Mouse (Mus musculus) 3T3-L1 (cell line): Measurements from ENCODE around the gene Eif3g.

Experiments
- DNase-seq: peaks from one replicate; pipeline ENCODE4 v3.0.0-alpha.2; 2015; ENCODE audit warnings: low read depth, low spot score

Eif3g gene

GRCm38 (mm10) chr9:20889185-20890141, 9.0 kb downstream of the Eif3g start:
- no peak for DNase-seq

- no peak for DNase-seq
Measured at GRCm38 (mm10) chr9:20888386-20888765, 10.0 kb downstream of the Eif3g start.

GRCm38 (mm10) chr9:20887704-20888385, 10.6 kb downstream of the Eif3g start, which contains the start of gene Ppan:
TSS of gene Ppan (plus strand) at chr9:20888175.
- DNase-seq, result peak; percentile 97

- no peak for DNase-seq
Measured at GRCm38 (mm10) chr9:20887191-20887590, 11.2 kb downstream of the Eif3g start.

GRCm38 (mm10) chr9:20886563-20886962, 11.9 kb downstream of the Eif3g start:
- DNase-seq, result no peak

- DNase-seq, result no peak
Measured at GRCm38 (mm10) chr9:20879097-20879792, 19.2 kb downstream of the Eif3g start, which contains the start of gene Angptl6. TSS of gene Angptl6 (minus strand) at chr9:20879727.

GRCm38 (mm10) chr9:20878710-20879065, 19.7 kb downstream of the Eif3g start:
- no peak for DNase-seq

GRCm38 (mm10) chr9:20878041-20878709, 20.2 kb downstream of the Eif3g start:
- peak; percentile 97 for DNase-seq

GRCm38 (mm10) chr9:20877118-20878040, 21.0 kb downstream of the Eif3g start:
- DNase-seq, result no peak

- no peak for DNase-seq
Measured at GRCm38 (mm10) chr9:20876318-20877117, 21.9 kb downstream of the Eif3g start.

GRCm38 (mm10) chr9:20875021-20875790, 23.2 kb downstream of the Eif3g start:
- DNase-seq, result peak; percentile 41

GRCm38 (mm10) chr9:20873521-20873920, 24.9 kb downstream of the Eif3g start:
- no peak for DNase-seq

GRCm38 (mm10) chr9:20872991-20873390, 25.4 kb downstream of the Eif3g start:
- no peak for DNase-seq

GRCm38 (mm10) chr9:20870211-20871173, 27.9 kb downstream of the Eif3g start:
- no peak for DNase-seq

GRCm38 (mm10) chr9:20869246-20869645, 29.2 kb downstream of the Eif3g start:
- DNase-seq, result no peak

GRCm38 (mm10) chr9:20868448-20869001, 29.9 kb downstream of the Eif3g start, which contains the start of gene A230050P20Rik:
TSS of gene A230050P20Rik (plus strand) at chr9:20868642.
- no peak for DNase-seq

GRCm38 (mm10) chr9:20866879-20867278, 31.5 kb downstream of the Eif3g start:
- no peak for DNase-seq
